Mouse (Mus musculus) heart, adult 18-20 months (tissue): ENCODE data around the gene Mfn1. TPM values are rescaled to one million over a fixed set of nuclear protein-coding genes. Genes with fewer than 3 reads are reported as not detected.

ENCODE experiments used
- DNase-seq, 2 experiments: peaks; one replicate each; pipeline ENCODE4 v3.0.0; 2021 to 2022; ENCODE audit warnings: mixed read lengths in 1 of 2
- long read RNA-seq, 2 experiments: library from polyadenylated mRNA; stranded (forward); transcript quantifications; one replicate each; pipeline ENCODE4 v2.0.0; 2021
- total RNA-seq, 2 experiments: library from RNA; stranded (reverse); gene quantifications; 2 replicates each; pipeline ENCODE4 v1.2.3; 2021

Gene Mfn1
- total RNA-seq = 100 to 1,000 TPM; 413 to 428 TPM
- long read RNA-seq, experiment 1, full-length matches to known transcripts = 134 of 213 reads
- long read RNA-seq, experiment 1, partial matches to known transcripts = 17 of 213 reads
- long read RNA-seq, experiment 1, other reads (novel, unspliced or antisense) = 62 of 213 reads
- long read RNA-seq, experiment 2, full-length matches to known transcripts = 67 of 132 reads
- long read RNA-seq, experiment 2, partial matches to known transcripts = 6 of 132 reads
- long read RNA-seq, experiment 2, other reads (novel, unspliced or antisense) = 59 of 132 reads

GRCm38 (mm10) chr3:32529303-32529898 lies at the start of gene Mfn1:
Gene Mfn1, plus strand, starts transcription at chr3:32529465.
- peak; percentile 96 to 98 for DNase-seq

GRCm38 (mm10) chr3:32479961-32480360 lies 49.3 kb upstream of the Mfn1 start:
- no peak for DNase-seq

- no peak for DNase-seq
Measured at GRCm38 (mm10) chr3:32483035-32483434, 46.2 kb upstream of the Mfn1 start.

GRCm38 (mm10) chr3:32486543-32486942 lies 42.7 kb upstream of the Mfn1 start:
- DNase-seq = no peak

GRCm38 (mm10) chr3:32488172-32488571 lies 41.1 kb upstream of the Mfn1 start:
- no peak for DNase-seq

GRCm38 (mm10) chr3:32490076-32490927 lies 39.0 kb upstream of the Mfn1 start:
- DNase-seq = no peak

- DNase-seq = no peak
Measured at GRCm38 (mm10) chr3:32490928-32491315, 38.3 kb upstream of the Mfn1 start.

- no peak for DNase-seq
Measured at GRCm38 (mm10) chr3:32492097-32493090, 36.9 kb upstream of the Mfn1 start, which contains the start of gene Kcnmb3. Gene Kcnmb3, minus strand, starts transcription at chr3:32492231.

- peak; percentile 17 to 26 for DNase-seq
Measured at GRCm38 (mm10) chr3:32494387-32495087, 34.7 kb upstream of the Mfn1 start.

- DNase-seq = no peak
Measured at GRCm38 (mm10) chr3:32495088-32495770, 34.0 kb upstream of the Mfn1 start.

GRCm38 (mm10) chr3:32495856-32496710 lies 33.2 kb upstream of the Mfn1 start:
- DNase-seq = no peak

- DNase-seq = no peak
Measured at GRCm38 (mm10) chr3:32496711-32497070, 32.6 kb upstream of the Mfn1 start.

- no peak for DNase-seq
Measured at GRCm38 (mm10) chr3:32500346-32500745, 28.9 kb upstream of the Mfn1 start.

- no peak for DNase-seq
Measured at GRCm38 (mm10) chr3:32505841-32506240, 23.4 kb upstream of the Mfn1 start.

- DNase-seq = no peak
Measured at GRCm38 (mm10) chr3:32506366-32507225, 22.7 kb upstream of the Mfn1 start.

GRCm38 (mm10) chr3:32508666-32509324 lies 20.5 kb upstream of the Mfn1 start:
- peak; percentile 71 to 84 for DNase-seq

- DNase-seq = no peak
Measured at GRCm38 (mm10) chr3:32509496-32510374, 19.5 kb upstream of the Mfn1 start, which contains the start of gene Zfp639. Gene Zfp639, plus strand, starts transcription at chr3:32510259.
